Mouse (Mus musculus) heart, embryonic 12.5 days (tissue): ENCODE measurements around the gene Tmem182. TPM values are rescaled to one million over a fixed set of nuclear protein-coding genes. Genes with fewer than 3 reads are reported as not detected.

Experiments
- ATAC-seq: fragments of 200-750 bp; cut with Nextera tagmentation; 2 replicates; pipeline ENCODE4 v1.8.0; 2017; ENCODE audit warnings: moderate TSS enrichment, moderate library complexity; ENCODE audit not compliant: insufficient number of reproducible peaks, low FRiP score
- H3K27ac ChIP-seq: fragments of 300-500 bp; sonication (generic); 2 replicates; pipeline ENCODE4 v1.5.1; 2016; ENCODE audit warnings: mild to moderate bottlenecking, moderate library complexity; ENCODE audit not compliant: poor library complexity, severe bottlenecking
- H3K27me3 ChIP-seq: fragments of 300-500 bp; sonication (generic); replicated peaks from 2 replicates; pipeline ENCODE4 v1.6.1; 2016; ENCODE audit warnings: mild to moderate bottlenecking, moderate library complexity
- H3K36me3 ChIP-seq: fragments of 300-500 bp; sonication (generic); 2 replicates; pipeline ENCODE4 v1.6.1; 2016; ENCODE audit warnings: mild to moderate bottlenecking, moderate library complexity
- H3K4me1 ChIP-seq: fragments of 300-500 bp; sonication (generic); replicated peaks from 2 replicates; pipeline ENCODE4 v1.6.1; 2016; ENCODE audit warnings: mild to moderate bottlenecking
- H3K4me2 ChIP-seq: fragments of 300-500 bp; sonication (generic); 2 replicates; pipeline ENCODE4 v1.6.1; 2016; ENCODE audit warnings: mild to moderate bottlenecking, moderate library complexity
- H3K4me3 ChIP-seq: fragments of 300-500 bp; sonication (generic); 2 replicates; pipeline ENCODE4 v1.5.1; 2016; ENCODE audit warnings: mild to moderate bottlenecking
- H3K9ac ChIP-seq: fragments of 300-500 bp; sonication (generic); 2 replicates; pipeline ENCODE4 v1.6.1; 2016; ENCODE audit warnings: mild to moderate bottlenecking, moderate library complexity
- H3K9me3 ChIP-seq: fragments of 300-500 bp; sonication (generic); replicated peaks from 2 replicates; pipeline ENCODE4 v1.6.1; 2016; ENCODE audit warnings: mild to moderate bottlenecking, moderate library complexity
- WGBS: fragments of 180-500 bp; shearing (Covaris S2); methylation state at CpG from one replicate; pipeline ENCODE4 v1.1.7; 2016; 5-methylcytosine and 5-hydroxymethylcytosine counted together
- polyA plus RNA-seq: library from polyadenylated mRNA; unstranded; fragments of >200 nt; fragmentation: Nextera tagmentation; extraction: Ambion mirVana; gene quantifications from 2 replicates; pipeline ENCODE4 v1.2.1, GENCODE M21; 2016

The Tmem182 gene
- polyA plus RNA-seq, 1 experiment from 2014 or later, result 21.1 TPM

GRCm38 (mm10) chr1:40800908-40801307 is 4.5 kb upstream of the Tmem182 start:
- Histone ChIP-seq H3K9me3 (no peaks in the 10 kb centered on the region), H3K27me3 (no peaks in the 10 kb centered on the region), H3K36me3 (no peaks in the 10 kb centered on the region), H3K27ac (no peak overlapping the region), H3K4me1 (peaks cover 15% of the 10 kb centered on the region; the same call in 1 of the 2 replicates), H3K9ac (no peak overlapping the region), H3K4me3 (no peak overlapping the region), H3K4me2 (no peak overlapping the region)
- 78% methylated on average over 5 of the region's 5 CpGs for WGBS
- ATAC-seq, result no peak

GRCm38 (mm10) chr1:40802759-40803158 is 2.6 kb upstream of the Tmem182 start:
- Histone ChIP-seq H3K27me3 (no peaks in the 10 kb centered on the region), H3K4me1 (peaks cover 17% of the 10 kb centered on the region), H3K9ac (no peak overlapping the region), H3K36me3 (no peaks in the 10 kb centered on the region), H3K9me3 (no peaks in the 10 kb centered on the region), H3K27ac (no peak overlapping the region), H3K4me2 (no peak overlapping the region), H3K4me3 (no peak overlapping the region)
- ATAC-seq, result no peak
- 26% methylated on average over 3 of the region's 3 CpGs for WGBS

DNA sequence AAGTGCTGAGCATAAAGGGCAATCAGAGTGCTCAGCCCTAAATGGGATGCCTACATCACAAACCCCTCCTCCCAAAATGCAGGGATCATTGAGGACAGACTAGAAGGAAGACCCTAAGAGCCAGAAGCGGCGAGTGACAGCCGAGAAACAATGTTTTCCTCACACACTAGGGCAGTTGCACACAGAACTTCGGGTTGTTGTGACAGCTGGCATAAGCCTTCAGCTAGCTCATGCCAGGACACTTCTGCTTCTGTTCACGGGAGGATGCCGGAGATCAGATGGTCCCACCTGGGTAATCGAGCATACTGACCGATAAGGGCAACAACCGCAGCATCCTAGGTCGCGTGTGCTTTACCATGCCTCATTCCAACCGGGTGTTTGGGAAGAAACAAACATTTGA is 1.3 kb upstream of the Tmem182 start:
- peaks cover 17% of the 10 kb centered on the region for H3K4me1 ChIP-seq
- no peak overlapping the region for H3K4me2 ChIP-seq
- H3K27ac ChIP-seq, result peak overlapping the region; percentile 15; the same call in 1 of the 2 replicates
- WGBS, result 81% methylated on average over 12 of the region's 12 CpGs
- H3K9ac ChIP-seq, result no peak overlapping the region
- no peaks in the 10 kb centered on the region for H3K27me3 ChIP-seq
- H3K9me3 ChIP-seq, result no peaks in the 10 kb centered on the region
- ATAC-seq, result no peak
- H3K4me3 ChIP-seq, result no peak overlapping the region
- H3K36me3 ChIP-seq, result no peaks in the 10 kb centered on the region

GRCm38 (mm10) chr1:40805891-40806290 is 490 bp downstream of the Tmem182 start:
- Histone ChIP-seq H3K9me3 (no peaks in the 10 kb centered on the region), H3K9ac (no peak overlapping the region), H3K4me1 (peaks cover 17% of the 10 kb centered on the region), H3K36me3 (no peaks in the 10 kb centered on the region), H3K27ac (peak overlapping the region; percentile 90), H3K4me2 (peak overlapping the region; percentile 55), H3K27me3 (no peaks in the 10 kb centered on the region), H3K4me3 (peak overlapping the region; percentile 7)
- WGBS, result 82% methylated on average over 11 of the region's 11 CpGs
- ATAC-seq, result no peak

- no peaks in the 10 kb centered on the region for H3K27me3 ChIP-seq
- 85% methylated on average over 3 of the region's 3 CpGs for WGBS
These were observed 3.2 kb downstream of the Tmem182 start for GRCm38 (mm10) chr1:40808643-40809042.

GRCm38 (mm10) chr1:40815071-40815845 is 9.9 kb downstream of the Tmem182 start:
- Histone ChIP-seq H3K4me2 (no peak overlapping the region), H3K27ac (no peak overlapping the region), H3K9ac (no peak overlapping the region), H3K9me3 (no peaks in the 10 kb centered on the region), H3K27me3 (no peaks in the 10 kb centered on the region), H3K4me3 (no peak overlapping the region), H3K4me1 (peaks cover 20% of the 10 kb centered on the region; the same call in 1 of the 2 replicates), H3K36me3 (no peaks in the 10 kb centered on the region)
- ATAC-seq, result no peak
- WGBS, result 63% methylated on average over 16 of the region's 16 CpGs

More at GRCm38 (mm10) chr1:40808643-40809042, 3.2 kb downstream of the Tmem182 start:
- Histone ChIP-seq H3K27ac (no peak overlapping the region), H3K4me2 (no peak overlapping the region), H3K4me1 (peaks cover 14% of the 10 kb centered on the region), H3K9me3 (no peaks in the 10 kb centered on the region), H3K4me3 (no peak overlapping the region), H3K9ac (no peak overlapping the region), H3K36me3 (no peaks in the 10 kb centered on the region)
- no peak for ATAC-seq

DNA sequence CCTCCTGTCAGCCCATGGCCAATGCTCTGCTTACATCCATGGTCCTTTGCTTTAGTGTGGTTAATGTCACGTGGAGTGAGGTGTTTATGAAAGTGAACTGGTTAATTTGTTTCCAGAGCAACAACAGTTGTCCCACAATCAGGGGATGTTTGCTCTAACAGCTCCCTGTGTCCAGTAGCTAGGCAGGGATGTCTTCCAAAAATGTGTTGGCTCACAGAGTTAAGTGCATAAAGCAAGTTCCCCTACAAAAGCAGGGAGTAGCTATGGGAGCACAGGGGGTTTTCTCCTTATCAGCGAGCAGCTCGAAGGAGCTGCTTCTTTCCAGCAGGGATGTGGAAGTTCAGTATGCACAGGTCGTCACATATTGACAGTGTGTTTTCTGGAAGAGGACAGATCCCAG is 19.1 kb downstream of the Tmem182 start:
- 49% methylated on average over 4 of the region's 4 CpGs for WGBS
- no peak overlapping the region for H3K4me2 ChIP-seq
- no peaks in the 10 kb centered on the region for H3K9me3 ChIP-seq
- H3K4me3 ChIP-seq, result no peak overlapping the region
- 0 out of 2 replicates have a peak, but pooled peaks cover 5% of the 10 kb centered on the region for H3K4me1 ChIP-seq
- H3K36me3 ChIP-seq, result no peaks in the 10 kb centered on the region
- ATAC-seq, result no peak
- no peak overlapping the region for H3K27ac ChIP-seq
- no peak overlapping the region for H3K9ac ChIP-seq
- H3K27me3 ChIP-seq, result no peaks in the 10 kb centered on the region

GRCm38 (mm10) chr1:40824936-40825335 is 19.5 kb downstream of the Tmem182 start:
- no peaks in the 10 kb centered on the region for H3K36me3 ChIP-seq
- H3K9ac ChIP-seq, result no peak overlapping the region
- H3K9me3 ChIP-seq, result no peaks in the 10 kb centered on the region
- H3K4me2 ChIP-seq, result no peak overlapping the region
- H3K4me1 ChIP-seq, result 0 out of 2 replicates have a peak, but pooled peaks cover 8% of the 10 kb centered on the region
- H3K27me3 ChIP-seq, result no peaks in the 10 kb centered on the region
- no peak for ATAC-seq
- 66% methylated on average over 8 of the region's 8 CpGs for WGBS
- H3K4me3 ChIP-seq, result no peak overlapping the region
- no peak overlapping the region for H3K27ac ChIP-seq

DNA sequence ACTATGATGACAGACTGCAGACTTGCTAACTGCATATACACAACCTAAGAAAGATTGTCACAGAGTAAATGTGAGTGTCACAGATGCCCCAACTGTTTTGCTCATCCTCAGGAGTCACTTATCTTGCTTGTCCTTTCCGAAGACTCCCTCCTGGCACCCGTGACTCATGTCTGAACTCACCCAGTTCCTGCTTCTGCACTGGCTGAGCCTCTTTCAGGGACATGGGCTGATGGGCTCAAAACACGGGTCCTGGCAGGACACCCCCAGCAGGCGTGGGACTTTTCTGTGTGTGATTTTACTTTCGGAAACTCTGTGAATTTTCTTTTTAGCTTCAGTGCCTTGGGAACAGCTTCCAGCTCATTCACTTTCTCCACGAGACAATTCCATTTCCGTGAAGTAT is 20.4 kb downstream of the Tmem182 start:
- Histone ChIP-seq H3K4me3 (no peak overlapping the region), H3K9ac (no peak overlapping the region), H3K9me3 (no peaks in the 10 kb centered on the region), H3K27ac (no peak overlapping the region), H3K27me3 (no peaks in the 10 kb centered on the region), H3K36me3 (no peaks in the 10 kb centered on the region), H3K4me2 (no peak overlapping the region), H3K4me1 (0 out of 2 replicates have a peak, but pooled peaks cover 8% of the 10 kb centered on the region)
- ATAC-seq, result no peak
- 60% methylated on average over 7 of the region's 7 CpGs for WGBS

DNA sequence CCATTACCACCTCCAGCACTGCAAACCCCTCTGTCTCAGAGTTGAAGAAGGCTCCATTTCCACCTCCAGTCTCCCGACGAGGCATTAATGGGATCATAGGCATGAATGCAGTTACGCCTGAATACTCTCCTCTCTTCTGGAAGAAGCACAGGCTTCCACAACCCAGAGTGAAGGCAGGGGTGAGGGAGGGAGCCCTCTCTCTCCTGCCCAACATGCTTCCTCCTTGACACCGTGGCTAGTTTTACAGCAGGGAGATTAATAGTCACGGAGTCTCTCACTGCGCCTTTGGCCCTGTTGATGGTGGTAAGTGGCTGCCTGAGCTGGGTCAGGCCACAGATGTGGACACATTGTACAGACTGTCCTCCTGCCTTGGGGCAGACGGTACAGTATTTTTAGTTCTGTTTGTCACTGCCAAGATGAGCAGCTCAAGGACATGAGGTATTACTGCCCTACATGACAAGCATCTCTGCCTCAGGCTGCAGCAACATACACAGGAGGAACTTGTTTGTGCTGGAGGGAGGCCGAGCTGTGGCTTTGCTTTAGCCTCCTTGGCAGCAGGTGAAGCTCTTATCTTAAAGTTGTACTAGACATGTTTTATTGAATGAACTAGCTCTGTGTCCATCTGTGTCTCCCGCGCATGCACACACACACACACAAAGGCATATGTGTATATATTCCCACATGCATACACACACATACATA is 24.0 kb downstream of the Tmem182 start:
- 0 out of 2 replicates have a peak, but pooled peaks cover 8% of the 10 kb centered on the region for H3K4me1 ChIP-seq
- H3K4me2 ChIP-seq, result no peak overlapping the region
- no peak overlapping the region; the same call in 1 of the 2 replicates for H3K27ac ChIP-seq
- 62% methylated on average over 10 of the region's 10 CpGs for WGBS
- H3K36me3 ChIP-seq, result no peaks in the 10 kb centered on the region
- no peak overlapping the region for H3K9ac ChIP-seq
- no peak for ATAC-seq
- no peak overlapping the region for H3K4me3 ChIP-seq
- H3K27me3 ChIP-seq, result no peaks in the 10 kb centered on the region
- no peaks in the 10 kb centered on the region for H3K9me3 ChIP-seq

DNA sequence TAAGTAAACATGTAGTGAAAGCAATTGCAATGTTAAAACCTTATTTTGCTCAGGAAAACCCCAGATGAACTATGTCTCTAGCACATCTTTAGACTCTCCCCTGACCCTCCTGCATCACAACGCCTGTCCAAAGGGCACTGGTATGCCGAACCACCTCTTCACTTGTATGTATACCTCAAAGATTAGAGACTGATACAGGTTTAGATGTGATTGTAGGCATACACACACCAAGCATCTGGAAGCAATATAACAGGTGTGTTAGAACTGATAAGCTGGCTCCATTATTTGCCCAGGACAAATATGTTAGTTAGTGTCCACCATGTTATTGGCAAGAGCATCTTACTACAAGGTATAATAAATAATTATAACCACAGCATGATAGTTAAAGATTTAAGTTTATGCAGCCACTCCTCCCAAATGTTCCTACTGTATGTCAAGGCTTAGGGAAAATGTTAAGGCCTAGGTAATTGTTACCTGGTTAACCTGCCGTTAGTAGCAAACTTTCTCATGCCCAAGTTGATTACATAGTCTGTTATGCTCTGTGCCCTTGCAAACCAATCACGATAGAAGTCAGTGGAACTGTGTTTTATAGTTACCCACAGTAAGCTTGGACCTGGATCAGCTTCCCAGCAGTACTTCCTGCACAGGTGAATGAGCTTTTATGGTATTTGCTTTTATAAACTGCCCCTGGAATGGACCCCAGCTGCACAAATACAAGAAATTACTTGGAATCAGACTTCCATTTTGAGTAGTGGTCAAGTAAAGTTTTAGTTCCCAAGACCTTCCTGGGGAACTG is 25.5 kb downstream of the Tmem182 start:
- Histone ChIP-seq H3K27me3 (no peaks in the 10 kb centered on the region), H3K4me1 (0 out of 2 replicates have a peak, but pooled peaks cover 8% of the 10 kb centered on the region), H3K4me2 (no peak overlapping the region), H3K9ac (no peak overlapping the region), H3K27ac (no peak overlapping the region), H3K4me3 (no peak overlapping the region), H3K9me3 (no peaks in the 10 kb centered on the region), H3K36me3 (no peaks in the 10 kb centered on the region)
- no peak for ATAC-seq
- WGBS, result 80% methylated on average over 4 of the region's 4 CpGs
